Mouse (Mus musculus): ENCODE data around the gene Gpr141. TPM values are rescaled to one million over a fixed set of nuclear protein-coding genes. Genes with fewer than 3 reads are reported as not detected.

Gene Gpr141
- polyA plus RNA-seq, 1 experiment from 2014 or later, result 0.08 TPM

GRCm38 (mm10) chr13:19703806-19704205, 120.3 kb downstream of the Gpr141 start:
- Histone ChIP-seq H3K9me3 (ENCODE audit: control insufficient read depth, low read length) (no peaks in the 10 kb centered on the region), H3K27ac (replicated peaks; ENCODE audit: low read depth, low read length) (no peak overlapping the region), H3K36me3 (ENCODE audit: control insufficient read depth, insufficient read depth, low read length) (no peaks in the 10 kb centered on the region), H3K27me3 (ENCODE audit: control insufficient read depth, insufficient read depth, low read length) (no peaks in the 10 kb centered on the region), H3K4me2 (ENCODE audit: low read depth, severe bottlenecking) (no peak overlapping the region), H3K4me1 (ENCODE audit: control insufficient read depth, insufficient read depth, low read length) (no peaks in the 10 kb centered on the region), H3K9ac (ENCODE audit: low read length) (no peak overlapping the region), H3K4me3 (ENCODE audit: low read depth, low read length) (no peak overlapping the region)
- DNase-seq (ENCODE audit: low spot score) (no peak), ATAC-seq (ENCODE audit: insufficient number of reproducible peaks, low FRiP score, low TSS enrichment, low read depth) (no peak)
- WGBS, result 64% methylated on average over 4 of the region's 4 CpGs

GRCm38 (mm10) chr13:19701443-19702078, 122.5 kb downstream of the Gpr141 start:
- no peak overlapping the region for H3K4me2 ChIP-seq (ENCODE audit: low read depth, severe bottlenecking)
- no peak overlapping the region for H3K4me3 ChIP-seq (ENCODE audit: low read depth, low read length)
- DNase-seq (ENCODE audit: low spot score) (no peak), ATAC-seq (ENCODE audit: insufficient number of reproducible peaks, low FRiP score, low TSS enrichment, low read depth) (no peak)
- WGBS, result 79% methylated on average over 11 of the region's 11 CpGs
- H3K9me3 ChIP-seq (ENCODE audit: control insufficient read depth, low read length), result no peaks in the 10 kb centered on the region
- H3K9ac ChIP-seq (ENCODE audit: low read length), result no peak overlapping the region
- no peaks in the 10 kb centered on the region for H3K4me1 ChIP-seq (ENCODE audit: control insufficient read depth, insufficient read depth, low read length)
- H3K36me3 ChIP-seq (ENCODE audit: control insufficient read depth, insufficient read depth, low read length), result no peaks in the 10 kb centered on the region
- no peaks in the 10 kb centered on the region for H3K27me3 ChIP-seq (ENCODE audit: control insufficient read depth, insufficient read depth, low read length)
- no peak overlapping the region for H3K27ac ChIP-seq (replicated peaks; ENCODE audit: low read depth, low read length)

- Histone ChIP-seq H3K4me2 (ENCODE audit: low read depth, severe bottlenecking) (no peak overlapping the region), H3K4me1 (ENCODE audit: control insufficient read depth, insufficient read depth, low read length) (no peaks in the 10 kb centered on the region), H3K36me3 (ENCODE audit: control insufficient read depth, insufficient read depth, low read length) (no peaks in the 10 kb centered on the region), H3K27me3 (ENCODE audit: control insufficient read depth, insufficient read depth, low read length) (no peaks in the 10 kb centered on the region), H3K9me3 (ENCODE audit: control insufficient read depth, low read length) (no peaks in the 10 kb centered on the region), H3K27ac (replicated peaks; ENCODE audit: low read depth, low read length) (no peak overlapping the region), H3K4me3 (ENCODE audit: low read depth, low read length) (no peak overlapping the region), H3K9ac (ENCODE audit: low read length) (no peak overlapping the region)
- DNase-seq (ENCODE audit: low spot score) (no peak), ATAC-seq (ENCODE audit: insufficient number of reproducible peaks, low FRiP score, low TSS enrichment, low read depth) (no peak)
- 94% methylated on average over 4 of the region's 4 CpGs for WGBS
Measured at GRCm38 (mm10) chr13:19700733-19701442, 123.2 kb downstream of the Gpr141 start.

Other genes with a start within 250 kb of the Gpr141 start
- gene Epdr1, start 204.3 kb downstream of the Gpr141 start, polyA plus RNA-seq (2014; fragmentation: Nextera tagmentation; extraction: Ambion mirVana), result 10.1 and 11.6 TPM in 2 replicates
- gene Sfrp4, start 201.2 kb downstream of the Gpr141 start, polyA plus RNA-seq (2014; fragmentation: Nextera tagmentation; extraction: Ambion mirVana), result 0.08 TPM in 1 of 2 replicates, not detected in the other
- gene Nme8, start 126.5 kb downstream of the Gpr141 start, polyA plus RNA-seq (2014; fragmentation: Nextera tagmentation; extraction: Ambion mirVana), result not detected in 2 replicates